Mouse (Mus musculus) layer of hippocampus, adult 9-11 months (tissue): ENCODE measurements at regions not wholly inside any gene's neighbourhood (a gene's known extent, or its start where the extent isn't known, plus 50 kb on each side); places are given as distances from the start of the nearest gene placed in this dataset.

Source experiments
- DNase-seq: peaks from one replicate; pipeline ENCODE4 v3.0.0; 2022

- DNase-seq = no peak
These were observed 247.7 kb upstream of the 1700056E22Rik start for GRCm38 (mm10) chr1:184281768-184282167.

DNA sequence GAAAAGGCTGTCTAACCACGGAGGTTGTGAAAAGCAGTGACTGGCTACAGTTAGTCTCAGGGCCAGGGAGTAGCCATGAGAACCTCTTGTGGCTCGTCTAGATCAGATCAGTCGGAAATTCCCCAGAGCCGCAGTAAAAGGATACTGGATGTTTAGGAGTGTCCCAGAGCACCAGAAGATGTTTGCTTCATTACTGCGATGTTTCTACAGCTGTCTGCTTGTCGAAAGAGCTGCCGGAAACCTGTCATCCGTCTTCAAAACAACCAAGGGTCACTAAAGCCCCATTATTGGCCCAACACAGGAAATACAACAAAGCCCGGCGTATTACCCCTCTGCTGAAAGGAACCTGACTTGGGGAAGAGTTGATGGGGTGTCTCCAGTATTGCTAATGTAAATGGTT is 245.2 kb upstream of the 1700056E22Rik start:
- no peak for DNase-seq

GRCm38 (mm10) chr1:184277001-184277400 is 242.9 kb upstream of the 1700056E22Rik start:
- DNase-seq = no peak

- no peak for DNase-seq
These were observed 241.8 kb upstream of the 1700056E22Rik start for GRCm38 (mm10) chr1:184275877-184276276.

GRCm38 (mm10) chr1:184275396-184275795 is 241.3 kb upstream of the 1700056E22Rik start:
- no peak for DNase-seq

DNA sequence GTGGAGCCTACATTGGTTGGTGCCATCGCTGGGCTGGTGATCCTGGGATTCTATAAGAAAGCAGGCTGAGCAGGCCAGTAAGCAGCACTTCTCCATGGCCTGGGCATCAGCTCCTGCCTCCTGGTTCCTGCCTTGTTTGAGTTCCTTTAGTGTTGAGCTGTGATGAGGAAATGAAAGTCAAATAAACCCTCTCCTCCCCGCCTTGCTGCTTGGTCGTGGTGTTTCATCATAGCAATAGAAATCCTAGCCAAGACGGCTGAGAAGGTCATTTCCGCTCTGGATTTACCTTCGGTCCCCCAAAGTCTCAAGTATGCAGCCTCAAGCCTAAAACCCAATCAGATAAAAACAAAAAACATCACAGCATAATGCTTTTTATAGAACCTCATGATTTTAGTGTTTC is 240.6 kb upstream of the 1700056E22Rik start:
- no peak for DNase-seq

DNA sequence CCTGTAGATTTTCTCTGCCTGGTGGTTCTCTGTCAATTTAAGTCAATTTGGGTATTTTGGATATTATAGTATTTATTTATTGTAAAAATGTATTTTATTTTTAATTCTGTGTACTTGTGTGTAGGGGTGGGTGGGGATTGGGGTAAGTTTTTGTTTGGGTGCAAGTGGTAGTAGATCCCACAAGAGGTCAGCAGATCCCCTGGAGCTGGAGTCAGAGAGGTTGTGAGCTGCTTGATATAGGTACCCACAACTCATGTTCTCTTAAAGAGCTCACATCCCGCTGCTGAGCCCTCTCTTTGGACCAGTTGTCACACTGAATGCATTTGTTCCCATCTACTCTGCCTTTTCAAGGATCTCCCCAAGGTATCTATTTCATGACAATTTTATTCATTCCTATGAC is 239.6 kb upstream of the 1700056E22Rik start:
- no peak for DNase-seq

- DNase-seq = no peak
These were observed 237.2 kb upstream of the 1700056E22Rik start for GRCm38 (mm10) chr1:184271254-184271653.

GRCm38 (mm10) chr1:184266051-184266450 is 231.9 kb upstream of the 1700056E22Rik start:
- DNase-seq = peak; percentile 43

- DNase-seq = no peak
These were observed 228.9 kb upstream of the 1700056E22Rik start for GRCm38 (mm10) chr1:184262975-184263374.

GRCm38 (mm10) chr1:184261385-184261727 is 227.3 kb upstream of the 1700056E22Rik start:
- no peak for DNase-seq

DNA sequence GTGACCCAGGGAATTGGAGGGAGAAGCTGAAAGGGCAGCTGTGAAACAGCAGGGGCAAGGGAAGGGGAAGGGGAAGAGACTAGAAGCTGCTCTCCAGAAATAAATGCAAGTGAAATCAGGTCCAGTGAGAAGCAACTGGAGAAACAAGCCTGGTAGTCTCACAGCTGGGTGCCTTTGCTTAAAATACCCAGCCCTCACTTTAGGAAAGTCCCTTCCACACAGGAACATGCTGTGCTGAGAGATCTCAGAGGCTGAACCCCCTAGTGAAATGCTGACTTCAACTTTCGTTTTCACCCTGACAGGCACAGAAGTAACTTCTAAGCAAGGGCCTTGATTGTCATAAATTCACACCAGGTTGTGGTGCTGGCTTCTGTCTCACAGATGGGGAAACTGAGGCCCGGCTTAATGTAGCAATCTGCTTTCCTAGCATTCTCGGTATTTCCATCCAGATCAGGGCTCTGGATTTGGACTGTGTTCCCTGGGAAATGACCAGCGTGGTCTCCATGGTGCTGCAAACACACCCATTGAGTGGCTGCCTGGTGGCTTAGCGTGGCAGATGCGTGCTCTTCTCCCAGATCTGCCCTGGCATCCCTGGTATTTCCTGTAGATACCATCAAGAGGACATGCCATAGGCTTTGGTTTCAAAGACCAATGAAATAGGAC is 226.8 kb upstream of the 1700056E22Rik start:
- DNase-seq = peak; percentile 43

DNA sequence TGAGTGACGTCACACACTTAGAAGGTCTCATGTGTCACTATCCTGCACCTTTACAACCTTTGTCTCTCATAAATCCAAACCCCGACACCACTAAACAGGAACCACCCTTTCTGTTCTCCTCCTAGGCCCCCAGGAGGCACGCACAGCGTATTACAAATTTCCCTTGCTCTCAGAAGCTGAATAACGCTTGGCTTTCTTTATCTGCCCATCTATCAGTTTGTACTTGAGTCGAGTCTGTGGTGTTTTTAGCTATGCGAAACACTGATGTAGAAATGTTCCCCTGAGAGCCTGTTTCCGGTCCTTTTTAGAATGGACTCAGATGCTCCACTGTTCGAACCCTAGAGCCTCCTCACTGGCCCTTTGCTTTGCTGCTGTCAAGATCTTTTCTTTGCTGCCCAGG is 225.8 kb upstream of the 1700056E22Rik start:
- DNase-seq = no peak

DNA sequence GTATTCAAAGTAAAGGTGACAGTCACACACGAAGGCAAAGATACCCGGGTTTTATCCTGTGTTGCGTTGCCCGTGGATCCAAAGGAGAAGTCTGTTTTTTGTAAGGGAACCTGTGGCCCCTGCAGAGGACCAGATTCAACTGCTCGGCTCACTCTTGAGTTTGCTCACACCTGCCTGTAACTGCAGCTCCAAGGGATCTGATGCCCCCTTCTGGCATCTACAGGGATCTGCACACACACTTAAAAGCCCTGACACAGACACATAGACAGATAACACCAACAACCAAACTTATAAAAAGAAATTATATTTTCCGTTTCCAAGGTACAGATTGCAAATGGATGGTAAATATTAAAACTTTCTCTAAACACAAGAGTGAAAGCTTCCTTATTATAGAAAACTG is 223.3 kb upstream of the 1700056E22Rik start:
- no peak for DNase-seq

DNA sequence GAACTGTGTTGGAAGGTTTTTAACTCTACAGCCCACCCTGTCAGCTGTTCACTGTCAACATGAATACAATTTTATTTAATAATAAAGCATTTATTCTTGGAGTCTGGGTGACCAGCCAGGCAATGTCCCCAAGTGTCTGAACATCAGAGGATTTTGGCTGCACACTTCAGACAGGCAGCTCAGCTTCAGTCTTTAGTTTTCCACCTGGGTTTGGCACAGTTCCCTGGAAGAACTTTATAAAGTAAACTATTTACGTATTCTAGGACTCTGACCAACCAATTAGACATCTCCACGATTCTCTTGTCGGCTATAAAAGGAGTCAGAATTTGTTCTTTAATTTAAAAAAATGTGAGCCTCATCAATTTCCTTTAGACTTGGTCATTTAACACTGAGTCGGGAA is 220.8 kb upstream of the 1700056E22Rik start:
- no peak for DNase-seq

GRCm38 (mm10) chr1:184244730-184245488 is 210.8 kb upstream of the 1700056E22Rik start:
- no peak for DNase-seq

DNA sequence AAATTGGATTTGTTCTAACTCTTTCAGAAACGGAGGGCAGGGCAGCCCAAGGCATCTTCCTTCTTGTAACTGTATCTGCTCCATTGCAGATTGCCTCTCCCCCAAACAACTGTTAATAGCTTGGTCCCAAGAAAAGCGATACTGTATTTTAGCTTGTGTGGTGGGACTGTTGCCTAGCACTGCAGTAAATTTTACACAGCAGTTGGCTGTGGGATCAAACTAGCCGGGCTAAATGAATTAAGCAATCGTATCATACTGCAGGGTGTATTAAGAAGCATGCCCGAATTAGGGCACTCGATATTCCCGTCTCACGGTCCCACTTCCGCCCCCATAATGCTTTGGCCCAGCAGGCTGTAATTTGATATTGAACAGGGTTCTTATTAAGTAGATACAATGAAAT is 210.2 kb upstream of the 1700056E22Rik start:
- no peak for DNase-seq

DNA sequence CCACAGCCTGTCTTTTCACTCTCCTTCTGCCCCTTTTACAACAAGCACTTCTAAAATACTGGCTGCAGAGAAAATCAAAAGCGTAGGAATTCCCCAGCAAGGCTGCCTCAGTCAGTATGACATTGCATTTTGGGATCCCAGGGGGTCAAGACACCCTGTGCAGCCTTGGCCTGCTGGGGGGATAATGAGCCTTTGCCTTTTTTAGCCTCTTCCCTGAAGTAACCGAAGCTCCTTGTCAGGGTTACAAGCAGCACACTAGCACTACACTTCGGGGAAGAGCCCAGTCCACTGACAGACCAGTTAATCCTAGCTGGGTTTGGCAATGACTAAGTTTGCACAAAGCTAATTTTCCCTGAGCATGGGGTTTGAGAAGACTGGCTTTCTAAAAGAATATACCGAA is 207.7 kb upstream of the 1700056E22Rik start:
- DNase-seq = no peak

- peak; percentile 40 for DNase-seq
These were observed 201.3 kb upstream of the 1700056E22Rik start for GRCm38 (mm10) chr1:184235131-184235983.

DNA sequence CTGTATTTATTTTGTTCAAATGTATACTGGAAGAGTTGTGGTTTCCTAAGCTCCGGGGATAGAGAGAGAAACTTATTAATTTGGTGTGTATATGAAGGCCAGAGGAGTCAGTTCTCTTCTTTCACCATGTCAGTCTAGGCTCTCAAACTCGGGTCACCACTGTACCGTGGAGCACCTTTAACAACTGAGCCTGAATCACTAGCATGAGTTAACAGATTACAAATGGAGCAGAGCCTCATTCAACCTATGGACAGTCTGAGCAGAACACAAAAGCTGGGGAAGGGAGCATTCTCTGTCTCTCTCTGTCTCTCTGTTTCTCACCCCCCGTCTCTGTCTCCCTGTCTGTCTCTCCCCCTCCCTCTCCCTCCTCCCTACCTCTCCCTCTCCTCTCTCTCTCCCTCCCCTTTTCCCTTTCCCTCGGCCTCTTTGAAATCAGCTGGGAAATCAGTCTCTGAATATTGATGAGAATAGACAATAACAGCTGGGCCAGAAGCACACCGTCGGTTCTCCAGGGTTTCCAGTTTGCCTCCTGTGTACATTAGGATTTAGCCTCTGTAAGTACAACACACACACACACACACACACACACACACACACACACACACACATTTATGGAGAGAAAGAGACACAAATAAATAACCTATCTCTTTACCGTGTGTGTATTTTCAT is 200.4 kb upstream of the 1700056E22Rik start:
- no peak for DNase-seq

DNA sequence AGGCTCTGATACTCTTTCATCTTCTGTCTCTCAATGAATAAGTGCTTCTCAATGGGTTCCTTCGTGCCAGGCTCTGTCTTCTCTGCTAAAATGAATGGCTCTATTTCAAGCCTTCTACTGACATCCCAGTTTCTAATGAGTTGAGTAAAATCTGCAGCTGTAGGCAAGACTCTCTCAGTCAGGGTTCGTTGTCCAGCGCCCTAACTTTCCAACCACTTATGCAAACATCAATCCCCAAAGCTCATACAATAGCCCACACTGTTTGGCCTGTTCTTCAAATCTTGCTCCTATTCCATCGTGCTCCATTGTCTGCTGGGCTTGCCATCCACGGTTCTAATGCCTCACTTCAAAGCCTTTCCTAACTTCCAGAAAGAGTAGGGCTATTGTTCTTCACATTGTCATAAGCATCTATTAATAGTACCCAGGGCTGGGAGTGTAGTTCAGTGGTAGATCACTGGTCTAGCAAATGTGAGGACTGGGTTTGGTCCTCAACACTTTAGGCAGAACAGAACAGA is 199.7 kb upstream of the 1700056E22Rik start:
- DNase-seq = peak; percentile 42

DNA sequence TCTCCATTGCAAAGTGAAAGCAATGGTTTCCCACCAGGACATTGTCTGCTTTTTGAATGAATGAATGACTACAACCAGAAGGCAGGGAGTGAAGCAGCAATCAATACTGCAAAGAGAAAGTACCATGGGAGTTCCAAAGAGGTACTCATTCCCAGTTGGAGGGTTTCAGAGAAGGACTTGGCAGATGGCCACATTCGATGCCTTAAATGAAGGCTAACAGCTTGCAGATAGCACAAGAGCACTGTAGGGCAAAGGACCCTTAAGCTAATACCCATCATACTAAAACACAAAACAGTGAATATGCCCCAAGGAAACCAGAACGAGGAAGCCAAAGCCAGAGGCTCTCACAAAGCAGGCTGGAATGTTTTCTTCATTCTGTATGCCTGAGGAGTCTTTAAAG is 188.2 kb upstream of the 1700056E22Rik start:
- DNase-seq = no peak

DNA sequence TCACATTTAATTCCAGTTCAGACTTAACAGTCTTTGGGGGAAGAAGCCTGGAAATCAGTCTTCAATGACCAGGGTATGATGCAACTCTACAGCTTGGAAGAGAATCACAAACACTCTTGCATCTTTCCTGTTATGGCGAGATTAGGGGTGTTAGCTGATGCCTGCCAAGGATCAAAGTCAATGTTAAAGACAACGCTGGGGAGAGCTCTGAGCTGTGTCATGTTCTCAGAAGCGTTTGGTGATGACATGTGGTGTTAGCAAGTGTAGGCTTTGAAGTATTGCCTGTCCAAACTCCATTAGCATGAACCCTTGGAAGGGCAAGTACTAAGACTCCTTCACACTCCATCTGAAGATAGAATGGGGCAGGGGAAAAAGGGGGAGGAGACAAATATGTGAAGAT is 187.7 kb upstream of the 1700056E22Rik start:
- no peak for DNase-seq
